Mouse (Mus musculus) kidney, postnatal 14 days (tissue): ENCODE results near the gene Micall2.

ENCODE experiments used
- DNase-seq: peaks from one replicate; pipeline ENCODE4 v3.0.0; 2022; ENCODE audit warnings: mixed read lengths

Gene Micall2

GRCm38 (mm10) chr5:139674940-139675706 is 61.0 kb downstream of the Micall2 start:
- no peak for DNase-seq

- peak; percentile 26 for DNase-seq
Measured at GRCm38 (mm10) chr5:139669380-139669779, 66.8 kb downstream of the Micall2 start.

- peak; percentile 79 for DNase-seq
Measured at GRCm38 (mm10) chr5:139668494-139668893, 67.6 kb downstream of the Micall2 start.

GRCm38 (mm10) chr5:139666496-139666895 is 69.6 kb downstream of the Micall2 start:
- DNase-seq, result no peak

- no peak for DNase-seq
Measured at GRCm38 (mm10) chr5:139665375-139665774, 70.8 kb downstream of the Micall2 start.

GRCm38 (mm10) chr5:139661713-139662112 is 74.4 kb downstream of the Micall2 start:
- no peak for DNase-seq

GRCm38 (mm10) chr5:139659307-139659706 is 76.8 kb downstream of the Micall2 start:
- no peak for DNase-seq

GRCm38 (mm10) chr5:139658865-139659264 is 77.3 kb downstream of the Micall2 start:
- no peak for DNase-seq

GRCm38 (mm10) chr5:139657959-139658602 is 78.1 kb downstream of the Micall2 start:
- DNase-seq, result no peak
